Comparison of ENCODE assay signal across 11 mouse cellular contexts in the genomic region with DNA sequence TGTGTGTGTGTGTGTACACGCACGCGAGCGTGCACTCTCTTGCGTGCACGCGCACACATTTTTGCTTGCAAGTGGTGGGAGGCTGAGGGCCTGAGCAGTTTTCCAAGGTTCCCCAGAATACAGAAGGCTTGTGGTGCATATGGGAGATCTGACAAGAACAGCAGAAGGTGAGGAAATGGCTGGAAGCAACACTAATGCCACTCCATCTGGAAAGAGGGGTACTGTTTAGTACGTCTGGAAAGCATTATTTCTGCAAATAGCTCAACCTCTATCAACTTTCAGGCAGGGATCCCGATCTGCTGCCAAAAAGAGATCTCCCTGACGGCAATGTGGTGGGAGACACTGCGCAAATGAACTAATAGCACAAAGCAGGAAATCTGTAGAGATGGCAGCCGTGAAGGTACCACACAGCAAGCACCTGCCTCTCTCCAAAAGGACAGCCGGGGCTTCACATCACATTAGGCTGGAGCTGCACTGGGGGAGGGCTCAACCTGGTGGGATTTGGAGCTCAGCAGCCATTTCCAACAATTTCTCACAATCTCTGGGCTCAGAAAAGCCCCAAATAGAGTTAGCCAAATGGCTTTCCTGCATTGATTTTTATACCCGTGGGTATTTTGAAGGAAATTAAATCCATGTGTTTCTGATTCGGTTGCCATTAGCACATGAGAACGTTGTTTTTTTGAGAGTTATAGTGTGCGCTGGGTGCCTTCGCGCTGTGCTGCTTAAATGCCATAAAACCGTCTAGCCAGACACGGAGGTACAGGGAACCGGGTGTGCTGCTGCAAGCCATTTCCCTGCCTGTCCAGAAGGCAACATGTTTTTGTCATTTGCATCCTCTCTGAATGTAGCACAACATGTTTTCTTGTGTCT.
DNase-seq lines count a peak whose midpoint lies in the region; ATAC-seq and TF ChIP-seq lines count a peak whose summit lies in the region.
"Had no signal": no experiment of that assay in that cellular context is flagged by ENCODE, and none has a peak within 500 bp of the region (broad histone marks: within the 10 kb centered on the region; RNA-seq: fewer than 3 reads in every experiment).

No protein-coding gene starts in this region.

- no peaks in the 10 kb centered on the region for H3K36me3 ChIP-seq in midbrain, postnatal 0 days (ENCODE audit: insufficient read depth, low read length)
- no peaks in the 10 kb centered on the region for H3K36me3 ChIP-seq in midbrain, embryonic 11.5 days (ENCODE audit: control insufficient read depth, insufficient read depth, low read length)
- no peaks in the 10 kb centered on the region for H3K36me3 ChIP-seq in hindbrain, postnatal 0 days (ENCODE audit: insufficient read depth, low read length)
- no peaks in the 10 kb centered on the region for H3K36me3 ChIP-seq in neural tube, embryonic 15.5 days
- H3K36me3 ChIP-seq: midbrain, embryonic 12.5 days had no signal

- no peak overlapping the region for H3K4me3 ChIP-seq in midbrain, postnatal 0 days (ENCODE audit: low read depth, low read length)
- H3K4me3 ChIP-seq in midbrain, embryonic 11.5 days (ENCODE audit: low read depth, low read length) = no peak overlapping the region
- H3K4me3 ChIP-seq in hindbrain, postnatal 0 days (ENCODE audit: low read length) = no peak overlapping the region
- H3K4me3 ChIP-seq in neural tube, embryonic 15.5 days (replicated peaks) = no peak overlapping the region
- H3K4me3 ChIP-seq: midbrain, embryonic 12.5 days had no signal

- peak; percentile 35; the same call in 1 of the 2 replicates for ATAC-seq in midbrain, postnatal 0 days (ENCODE audit: low FRiP score)
- no peak for ATAC-seq in midbrain, embryonic 11.5 days (ENCODE audit: low FRiP score)
- ATAC-seq in hindbrain, postnatal 0 days = peak; percentile 79
- peak; percentile 45; the same call in 1 of the 2 replicates for ATAC-seq in neural tube, embryonic 15.5 days (ENCODE audit: low FRiP score)
- ATAC-seq: liver, postnatal 0 days had no signal

- DNase-seq in midbrain, postnatal 0 days (ENCODE audit: low spot score) = peak; percentile 77
- DNase-seq in midbrain, embryonic 11.5 days (ENCODE audit: low spot score, missing footprints) = no peak
- DNase-seq in cerebellum, postnatal 25 days = peak; percentile 78
- DNase-seq in hindbrain, postnatal 0 days (ENCODE audit: low spot score) = peak; percentile 74
- no peak for DNase-seq in kidney, adult 11 months
- DNase-seq in kidney, postnatal 36 days = no peak
- DNase-seq: gastrocnemius, postnatal 25 days; heart, postnatal 14 days; liver, postnatal 0 days had no signal

- no peaks in the 10 kb centered on the region for H3K9me3 ChIP-seq in midbrain, postnatal 0 days (ENCODE audit: low read length)
- no peaks in the 10 kb centered on the region for H3K9me3 ChIP-seq in midbrain, embryonic 11.5 days (ENCODE audit: control insufficient read depth, low read length)
- no peaks in the 10 kb centered on the region for H3K9me3 ChIP-seq in hindbrain, postnatal 0 days (ENCODE audit: low read length)
- H3K9me3 ChIP-seq in neural tube, embryonic 15.5 days (replicated peaks) = no peaks in the 10 kb centered on the region
- H3K9me3 ChIP-seq: midbrain, embryonic 12.5 days had no signal

- WGBS in midbrain, postnatal 0 days = 81% methylated on average over 22 of the region's 22 CpGs
- WGBS in midbrain, embryonic 11.5 days = 79% methylated on average over 22 of the region's 22 CpGs
- 60% methylated on average over 22 of the region's 22 CpGs for WGBS in hindbrain, postnatal 0 days
- 56% methylated on average over 22 of the region's 22 CpGs for WGBS in neural tube, embryonic 15.5 days

- no peaks in the 10 kb centered on the region for H3K27me3 ChIP-seq in midbrain, postnatal 0 days (ENCODE audit: insufficient read depth, low read length)
- H3K27me3 ChIP-seq in midbrain, embryonic 11.5 days (ENCODE audit: control insufficient read depth, insufficient read depth, low read length) = no peaks in the 10 kb centered on the region
- H3K27me3 ChIP-seq in hindbrain, postnatal 0 days (ENCODE audit: insufficient read depth, low read length) = no peaks in the 10 kb centered on the region
- no peaks in the 10 kb centered on the region for H3K27me3 ChIP-seq in neural tube, embryonic 15.5 days (replicated peaks)
- H3K27me3 ChIP-seq: midbrain, embryonic 12.5 days had no signal

- peaks cover 14% of the 10 kb centered on the region for H3K4me1 ChIP-seq in midbrain, postnatal 0 days (ENCODE audit: insufficient read depth, low read length)
- peaks cover 18% of the 10 kb centered on the region for H3K4me1 ChIP-seq in midbrain, embryonic 11.5 days (ENCODE audit: control insufficient read depth, insufficient read depth, low read length)
- H3K4me1 ChIP-seq in hindbrain, postnatal 0 days (ENCODE audit: insufficient read depth, low read length) = peaks cover 18% of the 10 kb centered on the region
- peaks cover 29% of the 10 kb centered on the region for H3K4me1 ChIP-seq in neural tube, embryonic 15.5 days

- H3K4me2 ChIP-seq in midbrain, postnatal 0 days (ENCODE audit: low read depth, low read length, poor library complexity, severe bottlenecking) = no peak overlapping the region
- no peak overlapping the region for H3K4me2 ChIP-seq in midbrain, embryonic 11.5 days
- no peak overlapping the region for H3K4me2 ChIP-seq in hindbrain, postnatal 0 days (ENCODE audit: low read depth, low read length)
- no peak overlapping the region for H3K4me2 ChIP-seq in neural tube, embryonic 15.5 days
- H3K4me2 ChIP-seq: midbrain, embryonic 12.5 days had no signal

- TF ChIP-seq CTCF in midbrain, postnatal 0 days (IDR thresholded peaks at IDR 0.05) = no peak
- TF ChIP-seq CTCF in hindbrain, postnatal 0 days (IDR thresholded peaks at IDR 0.05; ENCODE audit: low read depth) = no peak

- no peak overlapping the region for H3K27ac ChIP-seq in midbrain, postnatal 0 days (ENCODE audit: low read depth, low read length)
- H3K27ac ChIP-seq in midbrain, embryonic 11.5 days (ENCODE audit: low read depth, low read length) = no peak overlapping the region
- H3K27ac ChIP-seq in hindbrain, postnatal 0 days = peak overlapping the region; percentile 52; the same call in 1 of the 2 replicates
- 0 out of 2 replicates have a peak overlapping the region, but pooled peaks have one; percentile 23 for H3K27ac ChIP-seq in neural tube, embryonic 15.5 days (replicated peaks)
- H3K27ac ChIP-seq: midbrain, embryonic 12.5 days had no signal

- no peak overlapping the region for H3K9ac ChIP-seq in midbrain, postnatal 0 days (replicated peaks; ENCODE audit: low read length, poor library complexity, severe bottlenecking)
- H3K9ac ChIP-seq in midbrain, embryonic 11.5 days (ENCODE audit: low read length) = no peak overlapping the region
- H3K9ac ChIP-seq in hindbrain, postnatal 0 days (replicated peaks; ENCODE audit: low read length) = no peak overlapping the region
- no peak overlapping the region for H3K9ac ChIP-seq in neural tube, embryonic 15.5 days (replicated peaks)
- H3K9ac ChIP-seq: liver, postnatal 0 days; midbrain, embryonic 12.5 days had no signal

Comparison
In these comparisons a context has a peak if more than half of its experiments do, and no peak if none do; other contexts are left out.
1. DNase-seq: peak in midbrain, postnatal 0 days (single experiment), cerebellum, postnatal 25 days (2 of 2) and hindbrain, postnatal 0 days (single experiment); none in midbrain, embryonic 11.5 days (single experiment), kidney, adult 11 months (single experiment) and kidney, postnatal 36 days (0 of 2).
2. H3K27ac ChIP-seq: peak in hindbrain, postnatal 0 days (single experiment) and neural tube, embryonic 15.5 days (single experiment); none in midbrain, postnatal 0 days (single experiment) and midbrain, embryonic 11.5 days (single experiment).